31 mouse cellular contexts compared by ENCODE assay signal in the genomic region with DNA sequence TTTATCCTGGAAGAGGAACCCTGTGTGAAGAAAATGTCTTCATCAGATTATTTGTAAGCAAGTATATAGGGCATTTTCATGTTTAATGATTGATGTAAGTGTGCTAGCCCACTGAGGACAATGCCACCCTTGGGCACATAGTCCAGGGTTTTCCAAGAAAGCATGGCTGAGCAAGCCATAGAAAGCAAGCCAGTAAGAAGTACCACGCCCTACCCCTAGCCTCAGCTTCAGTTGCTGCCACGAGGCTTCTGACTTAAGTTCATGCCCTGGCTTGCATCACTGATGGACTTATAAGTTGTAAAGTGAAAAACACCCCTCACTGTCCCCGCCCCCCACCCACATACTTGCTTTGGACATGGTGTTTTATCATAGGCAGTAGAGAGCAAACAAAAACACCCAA.
"Had no signal": no experiment of that assay in that cellular context is flagged by ENCODE, and none has a peak within 500 bp of the region (broad histone marks: within the 10 kb centered on the region; RNA-seq: fewer than 3 reads in every experiment).

No protein-coding gene starts in this region.

- H3K36me3 ChIP-seq: limb, embryonic 10.5 days; limb, embryonic 12.5 days; limb, embryonic 13.5 days; limb, embryonic 15.5 days; liver, embryonic 12.5 days; liver, embryonic 13.5 days; liver, embryonic 15.5 days; lung, embryonic 15.5 days; midbrain, embryonic 10.5 days; midbrain, embryonic 12.5 days; midbrain, embryonic 15.5 days; neural tube, embryonic 12.5 days had no signal

- H3K27ac ChIP-seq: left cerebral cortex, adult 2 months; limb, embryonic 10.5 days; limb, embryonic 12.5 days; limb, embryonic 13.5 days; limb, embryonic 15.5 days; liver, embryonic 12.5 days; liver, embryonic 13.5 days; liver, embryonic 14.5 days; liver, embryonic 15.5 days; lung, embryonic 15.5 days; macrophage; midbrain, embryonic 10.5 days; midbrain, embryonic 12.5 days; midbrain, embryonic 15.5 days; neural tube, embryonic 12.5 days had no signal

- H3K4me3 ChIP-seq: left cerebral cortex, adult 2 months; limb, embryonic 10.5 days; limb, embryonic 12.5 days; limb, embryonic 13.5 days; limb, embryonic 15.5 days; liver, embryonic 12.5 days; liver, embryonic 13.5 days; liver, embryonic 15.5 days; lung, embryonic 15.5 days; megakaryocyte, embryonic 14.5 days; midbrain, embryonic 10.5 days; midbrain, embryonic 12.5 days; midbrain, embryonic 15.5 days; myocyte; neural tube, embryonic 12.5 days had no signal

- H3K4me2 ChIP-seq: limb, embryonic 12.5 days; limb, embryonic 13.5 days; limb, embryonic 15.5 days; liver, embryonic 11.5 days; liver, embryonic 12.5 days; liver, embryonic 13.5 days; liver, embryonic 15.5 days; lung, embryonic 14.5 days; lung, embryonic 15.5 days; midbrain, embryonic 12.5 days; midbrain, embryonic 15.5 days; neural tube, embryonic 12.5 days had no signal

- H3K27me3 ChIP-seq: limb, embryonic 12.5 days; limb, embryonic 13.5 days; limb, embryonic 15.5 days; liver, embryonic 12.5 days; liver, embryonic 13.5 days; liver, embryonic 15.5 days; lung, embryonic 15.5 days; megakaryocyte, embryonic 14.5 days; midbrain, embryonic 12.5 days; midbrain, embryonic 15.5 days; neural tube, embryonic 12.5 days had no signal

- ATAC-seq: liver, embryonic 12.5 days; liver, postnatal 0 days; lung, postnatal 0 days; midbrain, embryonic 15.5 days; midbrain, embryonic 16.5 days had no signal

- H3K9ac ChIP-seq: limb, embryonic 12.5 days; limb, embryonic 13.5 days; limb, embryonic 15.5 days; liver, embryonic 12.5 days; liver, embryonic 13.5 days; liver, embryonic 14.5 days; liver, embryonic 15.5 days; liver, postnatal 0 days; lung, embryonic 14.5 days; lung, embryonic 15.5 days; midbrain, embryonic 12.5 days; midbrain, embryonic 15.5 days; neural tube, embryonic 12.5 days had no signal

- DNase-seq: left cerebral cortex, postnatal 4 days; liver; liver, embryonic 13.5 days; liver, postnatal 0 days; lung, adult 18-20 months; lung, adult 2 months; lung, embryonic 14.5 days; lung, postnatal 10 days; lung, postnatal 14 days; lung, postnatal 36 days; lung, postnatal 4 days; midbrain, embryonic 14.5 days had no signal

- H3K9me3 ChIP-seq: limb, embryonic 10.5 days; limb, embryonic 12.5 days; limb, embryonic 13.5 days; limb, embryonic 15.5 days; liver, embryonic 12.5 days; liver, embryonic 13.5 days; liver, embryonic 15.5 days; lung, embryonic 15.5 days; midbrain, embryonic 10.5 days; midbrain, embryonic 12.5 days; midbrain, embryonic 15.5 days; neural tube, embryonic 12.5 days had no signal

- H3K4me1 ChIP-seq: limb, embryonic 10.5 days; limb, embryonic 12.5 days; limb, embryonic 13.5 days; limb, embryonic 15.5 days; liver, embryonic 12.5 days; liver, embryonic 13.5 days; liver, embryonic 15.5 days; lung, embryonic 15.5 days; megakaryocyte, embryonic 14.5 days; midbrain, embryonic 10.5 days; midbrain, embryonic 15.5 days; neural tube, embryonic 12.5 days had no signal
